Mouse (Mus musculus) brain, embryonic 14.5 days (tissue): ENCODE measurements around the gene Npnt. TPM values are rescaled to one million over a fixed set of nuclear protein-coding genes. Genes with fewer than 3 reads are reported as not detected.

ENCODE experiments used
- DNase-seq: peaks from one replicate; pipeline ENCODE4 v3.0.0-alpha.2; 2011; ENCODE audit warnings: low read depth
- CTCF ChIP-seq: fragments of 200-500 bp; IDR thresholded peaks from 2 replicates; pipeline ENCODE4 v1.5.1; 2012; ENCODE audit warnings: inconsistent platforms, mild to moderate bottlenecking, moderate library complexity, borderline replicate concordance; ENCODE audit not compliant: insufficient read depth, insufficient read length; ENCODE audit errors: extremely low read depth
- POLR2A ChIP-seq: fragments of 200-500 bp; IDR thresholded peaks from 2 replicates; pipeline ENCODE4 v1.6.1; 2012; ENCODE audit warnings: mild to moderate bottlenecking, inconsistent platforms, borderline replicate concordance; ENCODE audit not compliant: poor library complexity, insufficient read depth, insufficient read length, severe bottlenecking; ENCODE audit errors: extremely low read depth
- polyA plus RNA-seq: library from polyadenylated mRNA; depleted of rRNA; stranded (reverse); fragments of >200 nt; gene quantifications from 2 replicates; pipeline ENCODE4 v1.2.3, GENCODE M21; 2012

Gene Npnt
- polyA plus RNA-seq, 1 experiment, result 32.3 TPM

DNA sequence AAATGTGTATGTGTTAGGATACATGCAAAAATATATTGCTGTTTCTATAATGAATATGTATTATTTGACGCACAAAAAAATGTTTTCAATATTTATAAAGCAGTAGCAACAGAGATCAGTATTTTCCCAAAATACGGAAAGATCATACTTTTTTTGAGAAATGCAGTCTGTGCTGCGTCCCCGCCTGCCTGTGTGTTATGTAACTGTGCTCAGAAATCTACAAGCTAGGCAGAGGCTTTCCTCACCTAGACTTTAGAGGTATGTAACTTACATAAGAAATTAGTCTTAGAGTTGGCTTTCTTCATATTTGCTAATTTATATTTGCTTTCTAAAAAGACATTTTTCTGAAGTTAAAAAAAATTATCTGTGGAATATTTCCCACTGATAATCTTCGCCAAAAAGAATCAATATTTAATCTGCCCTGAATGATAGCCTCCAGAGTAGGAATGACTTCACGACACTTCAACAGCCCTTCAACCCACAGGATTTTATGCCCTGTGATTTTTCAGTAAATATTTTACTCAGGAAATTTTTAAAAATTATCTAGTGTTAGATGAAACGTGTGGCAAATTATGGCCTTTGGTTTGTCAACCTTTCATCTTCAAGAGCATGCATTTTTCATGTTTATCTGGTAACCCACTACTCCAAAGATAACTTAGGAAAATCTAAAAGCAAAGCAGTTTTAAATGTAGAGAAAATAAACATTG, 44.7 kb downstream of the Npnt start:
- TF ChIP-seq CTCF (no peak), POLR2A (no peak)
- no peak for DNase-seq

DNA sequence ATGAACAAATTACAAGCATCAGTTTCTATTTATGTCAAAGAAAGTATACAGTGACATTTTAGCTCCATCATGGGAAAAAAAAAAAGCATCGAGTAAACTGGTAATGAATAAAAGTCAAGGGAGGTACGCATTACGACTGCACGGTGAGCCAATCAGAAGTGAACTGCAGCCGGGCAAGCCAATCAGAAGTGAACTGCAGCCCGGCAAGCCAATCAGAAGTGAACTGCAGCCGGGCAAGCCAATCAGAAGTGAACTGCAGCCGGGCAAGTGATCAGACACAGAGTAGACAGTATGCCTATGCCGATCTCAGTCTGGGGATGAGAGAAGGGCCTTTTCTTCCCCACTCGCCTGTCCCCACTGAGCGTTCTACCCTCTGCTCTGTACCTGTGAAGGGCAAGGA, 46.7 kb downstream of the Npnt start:
- DNase-seq, result no peak
- TF ChIP-seq CTCF (no peak), POLR2A (no peak)

DNA sequence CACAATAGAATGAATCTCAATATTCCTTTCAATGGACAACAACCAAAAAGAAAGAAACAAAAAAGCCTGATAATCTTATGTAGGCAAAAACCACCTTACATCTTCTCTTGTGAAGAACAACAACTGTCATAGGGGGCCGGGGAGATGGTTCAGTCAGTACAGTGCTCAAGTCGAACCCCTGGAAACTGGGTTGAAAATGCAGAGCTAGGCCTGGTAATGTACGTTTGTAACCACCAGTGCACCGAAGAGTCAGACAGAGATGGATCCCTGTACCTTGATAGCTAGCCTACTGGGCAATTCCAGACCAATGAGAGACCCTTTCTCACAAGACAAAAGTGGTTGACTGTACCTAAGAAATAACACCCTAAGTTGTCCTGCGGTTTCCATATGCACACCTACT, 47.2 kb downstream of the Npnt start:
- no peak for DNase-seq

DNA sequence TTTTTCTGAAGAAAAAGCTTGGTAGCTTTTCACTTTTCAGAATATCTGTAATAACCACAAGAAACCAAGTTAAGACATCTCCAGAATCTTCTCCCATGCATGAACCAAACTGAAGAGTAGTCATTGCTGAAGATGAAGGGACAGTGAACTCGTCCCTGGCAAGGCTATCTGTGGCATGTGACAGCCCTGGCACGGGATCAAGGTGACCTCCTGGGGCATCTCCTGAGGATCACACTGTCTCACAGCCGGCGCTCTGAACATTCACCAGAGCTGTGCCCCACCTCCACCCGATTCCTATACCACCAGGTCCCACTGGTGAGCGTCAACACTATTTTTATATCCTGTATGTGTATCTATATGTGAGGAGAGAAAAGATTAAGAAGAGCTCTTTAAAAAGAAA, 47.9 kb downstream of the Npnt start:
- DNase-seq, result no peak

More for the DNA sequence above, 47.2 kb downstream of the Npnt start:
- TF ChIP-seq CTCF, result no peak
- TF ChIP-seq POLR2A, result no peak

DNA sequence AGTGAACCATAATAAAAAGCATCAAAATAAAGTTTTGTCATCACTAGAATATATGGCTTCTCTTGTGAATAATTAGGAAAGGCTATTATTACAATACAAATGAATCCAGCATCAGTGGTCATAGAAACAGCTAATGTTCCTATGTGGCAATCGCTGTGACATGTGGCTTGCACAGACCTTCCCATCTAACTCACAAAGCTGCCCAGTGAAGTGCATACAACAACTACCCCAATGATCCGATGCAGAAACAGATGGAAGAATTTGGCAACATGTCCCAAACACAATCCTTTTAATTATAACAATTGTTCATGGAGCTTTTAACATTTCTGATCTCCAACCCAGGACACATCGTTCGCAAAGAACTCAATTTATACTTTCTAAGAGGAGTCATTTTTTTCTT, 52.2 kb downstream of the Npnt start:
- TF ChIP-seq CTCF (no peak), POLR2A (no peak)
- peak; percentile 20 for DNase-seq

More for the DNA sequence above, 47.9 kb downstream of the Npnt start:
- no peak for TF ChIP-seq CTCF
- no peak for TF ChIP-seq POLR2A

DNA sequence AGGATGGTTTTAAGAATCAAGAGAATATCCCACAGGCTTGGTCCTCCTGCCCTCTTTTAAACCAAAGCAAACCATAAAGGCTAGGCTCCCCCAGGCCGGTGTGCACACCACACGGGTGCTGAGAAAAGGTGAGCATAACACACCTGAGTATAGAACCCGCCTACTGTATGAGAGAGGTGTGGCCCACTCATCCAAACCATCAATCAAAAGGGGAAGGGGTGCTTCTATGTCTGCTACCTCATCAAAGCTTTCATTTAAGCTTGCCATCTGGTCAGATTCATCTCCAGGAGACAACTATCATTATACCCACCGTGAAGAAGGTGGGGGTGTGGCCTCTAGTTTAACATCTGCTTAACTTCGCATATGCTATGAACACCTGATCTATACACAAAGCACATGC, 52.7 kb downstream of the Npnt start:
- DNase-seq, result no peak
- no peak for TF ChIP-seq CTCF
- TF ChIP-seq POLR2A, result no peak

DNA sequence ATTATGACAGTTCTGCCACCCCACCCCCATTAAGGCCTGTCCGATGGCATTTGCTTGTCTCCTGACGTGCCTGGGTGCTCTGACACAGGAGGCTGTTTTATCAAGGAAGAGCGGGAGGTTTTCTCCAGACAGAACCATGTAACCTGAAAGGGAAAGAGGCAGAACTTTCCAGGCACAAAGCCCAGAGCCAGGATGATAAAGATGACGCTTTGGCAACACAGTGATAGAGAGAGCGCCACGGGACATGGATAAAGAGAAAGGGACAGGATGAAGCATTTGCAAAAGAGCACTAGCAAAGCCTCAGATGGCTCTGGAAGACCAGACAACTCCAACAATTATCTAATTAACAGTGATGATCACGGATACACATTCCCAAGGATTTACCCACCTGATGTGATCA, 56.0 kb downstream of the Npnt start:
- TF ChIP-seq POLR2A (no peak), CTCF (no peak)
- DNase-seq, result no peak

DNA sequence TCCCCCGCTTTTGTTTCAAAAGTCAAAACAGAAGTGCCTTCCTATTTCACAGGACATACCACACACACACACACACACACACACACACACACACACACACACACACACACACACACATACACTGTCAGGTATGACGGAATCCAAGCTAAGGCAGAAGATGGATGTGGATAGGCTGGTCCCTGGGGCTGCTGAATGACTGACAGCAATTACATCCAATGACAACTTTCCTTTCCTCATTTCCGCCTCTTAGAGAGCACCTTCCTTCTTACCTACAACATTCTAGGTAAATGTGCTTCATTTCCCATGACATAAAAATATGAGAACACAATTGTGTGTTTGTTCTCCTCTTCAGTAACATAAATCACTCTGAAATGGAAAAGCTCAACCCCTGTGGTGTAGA, 56.4 kb downstream of the Npnt start:
- no peak for DNase-seq
- TF ChIP-seq POLR2A, result no peak

DNA sequence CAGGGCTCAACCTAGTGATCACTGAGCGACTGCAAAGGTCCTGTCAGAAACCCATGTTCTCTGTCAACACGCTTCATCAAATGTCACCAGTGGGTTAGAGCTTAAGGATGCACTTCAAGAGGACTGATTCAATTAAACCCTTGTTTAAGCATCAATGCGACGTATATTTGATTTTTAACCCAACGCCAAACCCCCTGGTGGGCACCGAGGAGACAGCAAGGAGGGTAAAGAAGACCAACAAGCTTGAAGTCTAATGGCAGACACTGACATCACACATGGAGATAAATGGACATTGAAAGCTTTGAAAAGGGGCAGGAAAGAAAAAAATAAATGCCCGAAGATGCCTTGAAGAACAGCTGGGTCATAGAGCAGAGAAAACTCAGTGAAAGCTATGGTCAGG, 57.0 kb downstream of the Npnt start:
- DNase-seq, result no peak
- no peak for TF ChIP-seq POLR2A

DNA sequence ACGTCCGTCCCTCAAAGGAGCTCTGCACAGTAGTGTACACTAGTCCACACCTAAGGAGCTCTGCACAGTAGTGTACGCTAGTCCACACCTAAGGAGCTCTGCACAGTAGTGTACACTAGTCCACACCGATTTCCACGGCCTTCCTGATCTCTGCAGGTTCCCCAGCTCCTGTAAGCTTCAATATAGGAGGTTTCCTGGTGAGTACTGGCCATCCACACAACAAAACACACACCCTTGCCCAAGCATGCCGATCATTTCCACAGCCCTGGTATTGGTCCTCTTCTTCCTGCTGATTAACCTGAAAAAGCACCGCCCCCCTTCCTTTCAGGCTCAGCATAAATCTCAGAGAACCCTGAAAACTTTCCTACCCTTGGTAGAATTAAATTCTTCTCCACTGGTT, 57.6 kb downstream of the Npnt start:
- TF ChIP-seq CTCF, result no peak
- no peak for TF ChIP-seq POLR2A
- DNase-seq, result no peak

DNA sequence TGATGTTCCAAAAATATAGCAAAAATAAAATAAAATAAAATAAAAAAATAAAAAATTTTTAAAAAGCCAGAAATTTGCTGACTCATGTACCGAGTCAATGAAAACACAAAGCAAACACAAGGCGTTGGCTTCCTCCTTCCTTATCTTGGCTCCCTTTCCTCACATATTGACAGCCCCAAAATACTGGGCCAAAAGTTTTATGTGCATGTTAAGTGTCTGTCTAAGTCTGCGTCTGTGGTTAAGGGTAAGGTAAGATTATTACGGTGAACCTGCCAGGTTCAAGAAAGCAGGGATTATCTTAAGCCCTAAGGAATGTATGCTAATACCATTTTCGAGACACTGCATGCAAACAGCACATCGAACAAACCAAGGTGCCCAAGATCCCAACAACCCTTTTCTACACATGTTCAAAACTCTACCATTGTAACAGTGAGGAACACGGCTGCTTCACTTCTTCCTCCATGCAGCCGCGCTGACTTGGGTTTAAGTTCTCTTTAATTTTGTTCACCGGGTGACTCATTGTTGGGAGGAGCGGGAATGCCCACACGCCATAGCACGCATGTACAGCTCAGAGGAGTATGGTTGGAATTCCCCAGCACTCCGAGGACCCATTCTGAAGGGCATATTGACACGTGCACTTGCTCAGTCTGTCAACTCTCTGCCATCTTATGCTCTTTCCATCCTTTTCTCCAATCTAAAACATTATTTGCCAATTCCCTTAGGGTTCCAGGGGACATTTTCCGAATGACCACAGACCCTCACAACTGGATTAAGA, 62.8 kb downstream of the Npnt start:
- no peak for TF ChIP-seq POLR2A
- no peak for TF ChIP-seq CTCF
- DNase-seq, result no peak

DNA sequence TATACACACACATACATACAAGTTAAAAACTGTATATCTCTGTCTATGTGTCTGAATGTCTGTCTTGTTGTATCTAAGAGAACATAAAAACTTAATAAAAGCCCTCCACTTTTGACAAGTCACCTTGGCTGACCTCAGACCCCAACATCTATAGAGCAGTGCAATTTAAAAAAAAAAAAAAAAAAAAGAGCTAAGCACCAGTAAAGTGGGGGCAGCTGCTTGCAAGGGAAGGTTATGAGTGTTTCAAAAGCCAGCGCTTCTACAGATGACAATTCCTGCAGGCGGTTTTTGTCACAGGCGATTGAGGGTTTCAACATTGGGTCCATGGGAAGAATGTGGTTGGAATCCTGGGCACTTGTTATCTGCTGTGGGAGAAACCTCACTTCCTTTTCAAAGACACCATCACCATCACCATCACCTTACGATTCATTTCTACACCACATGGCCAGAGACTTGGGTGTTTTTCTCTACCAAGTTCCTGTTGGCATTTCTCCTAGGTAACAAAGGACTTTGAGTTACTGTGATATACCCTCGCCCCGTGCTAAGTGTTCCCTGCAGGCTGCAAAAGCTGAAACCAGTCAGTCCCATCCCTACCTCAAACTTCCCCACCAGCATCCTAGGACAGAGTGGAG, 63.6 kb downstream of the Npnt start:
- DNase-seq, result no peak
- TF ChIP-seq POLR2A (no peak), CTCF (no peak)

DNA sequence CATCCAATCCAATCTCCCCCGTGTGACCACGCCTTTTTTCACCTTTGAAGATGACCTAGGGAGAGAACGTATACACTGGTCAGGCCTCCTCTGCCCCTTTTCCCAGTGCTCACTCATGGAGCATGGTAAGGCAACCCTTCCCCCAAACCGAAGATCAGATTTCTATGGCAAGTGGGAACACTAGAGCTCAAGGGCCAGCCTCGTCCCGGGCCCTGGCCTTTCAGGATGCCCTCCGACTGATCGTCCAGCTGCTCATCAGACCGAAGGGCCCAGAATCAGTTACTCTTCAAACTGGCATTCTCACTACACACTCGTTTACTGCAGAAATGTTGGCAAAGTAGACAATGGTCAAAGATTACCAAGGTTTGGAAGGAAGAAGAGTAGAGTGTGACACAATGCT, 65.6 kb downstream of the Npnt start:
- DNase-seq, result no peak
- TF ChIP-seq CTCF, result no peak
- TF ChIP-seq POLR2A, result no peak

DNA sequence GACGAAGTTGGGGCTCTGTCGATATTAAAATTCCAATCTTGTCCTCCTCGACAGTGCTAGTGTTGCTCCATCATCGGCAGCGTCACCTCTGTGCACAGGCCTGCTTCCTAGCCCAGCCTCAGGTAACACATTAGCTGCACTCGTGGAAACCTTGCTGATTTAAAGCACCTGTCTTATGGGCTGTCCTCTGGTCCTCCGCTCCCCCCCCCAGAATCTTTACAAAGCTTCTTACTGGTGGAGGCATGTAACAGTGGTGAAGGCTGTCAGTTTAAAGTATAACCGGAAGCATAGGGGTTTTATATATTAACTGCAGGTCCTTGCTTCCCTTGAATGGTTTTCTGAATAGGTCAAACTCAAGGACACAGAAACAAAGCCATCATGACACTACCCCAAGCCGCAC, 66.8 kb downstream of the Npnt start:
- TF ChIP-seq POLR2A (no peak), CTCF (no peak)
- no peak for DNase-seq
